Mouse (Mus musculus): ENCODE measurements around the gene Irx3. TPM values are rescaled to one million over a fixed set of nuclear protein-coding genes. Genes with fewer than 3 reads are reported as not detected.
A peak's percentile ranks its signal among the peaks of the same experiment; 100 is the strongest.

Gene Irx3
- 35.0 and 46.7 TPM in 2 replicates for polyA plus RNA-seq (2016; fragmentation: Nextera tagmentation; extraction: Ambion mirVana)

GRCm38 (mm10) chr8:91801839-91802238 lies at the start of gene Irx3:
TSS of gene Irx3 (minus strand) at chr8:91802067.
- peak within 1 kb of the TSS; percentile 83 for H3K4me2 ChIP-seq (replicated peaks)
- peak within 1 kb of the TSS; percentile 97 for H3K27ac ChIP-seq
- 0% methylated on average over 33 of the region's 33 CpGs for WGBS
- H3K36me3 ChIP-seq: no peaks in the 10 kb centered on the region
- H3K4me1 ChIP-seq: peaks cover 59% of the 10 kb centered on the region
- peaks cover 65% of the 10 kb centered on the region for H3K27me3 ChIP-seq
- H3K4me3 ChIP-seq: peak within 1 kb of the TSS; percentile 70
- ATAC-seq (ENCODE audit: insufficient number of reproducible peaks, insufficient read depth, low FRiP score, low TSS enrichment): peak; percentile 59; the same call in 1 of the 2 replicates
- H3K9ac ChIP-seq: peak within 1 kb of the TSS; percentile 86
- H3K9me3 ChIP-seq: no peaks in the 10 kb centered on the region

DNA sequence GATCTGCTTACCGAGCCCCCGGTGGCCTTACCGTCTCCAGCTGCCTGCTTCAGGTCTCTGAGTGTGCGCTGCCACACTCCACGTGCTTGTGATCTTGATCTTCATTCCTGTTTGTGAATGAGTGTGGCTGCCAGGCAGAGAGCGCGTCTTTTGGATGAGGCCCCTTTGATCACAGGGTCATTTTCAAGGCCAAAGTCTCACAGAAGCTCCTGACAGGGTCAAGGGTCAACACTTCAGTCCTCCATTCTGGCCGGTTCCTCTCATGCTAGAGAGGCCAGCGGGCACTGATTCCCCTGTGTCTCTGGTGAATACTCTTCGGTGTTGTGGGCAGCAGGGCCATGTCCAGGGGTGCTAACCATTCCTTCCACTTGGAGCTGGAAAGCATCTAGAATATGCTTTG lies 49.5 kb upstream of the Irx3 start:
- H3K27ac ChIP-seq: no peak overlapping the region
- H3K27me3 ChIP-seq: peaks cover 27% of the 10 kb centered on the region; the same call in 1 of the 2 replicates
- WGBS: 65% methylated on average over 10 of the region's 10 CpGs
- no peaks in the 10 kb centered on the region for H3K36me3 ChIP-seq
- H3K4me1 ChIP-seq: no peaks in the 10 kb centered on the region
- ATAC-seq (ENCODE audit: insufficient number of reproducible peaks, insufficient read depth, low FRiP score, low TSS enrichment): no peak
- no peak overlapping the region for H3K9ac ChIP-seq
- H3K4me2 ChIP-seq (replicated peaks): no peak overlapping the region
- H3K4me3 ChIP-seq: no peak overlapping the region
- H3K9me3 ChIP-seq: no peaks in the 10 kb centered on the region

GRCm38 (mm10) chr8:91849984-91850383 lies 48.1 kb upstream of the Irx3 start:
- Histone ChIP-seq H3K27me3 (peaks cover 17% of the 10 kb centered on the region; the same call in 1 of the 2 replicates), H3K9me3 (no peaks in the 10 kb centered on the region)

GRCm38 (mm10) chr8:91849529-91849928 lies 47.7 kb upstream of the Irx3 start:
- Histone ChIP-seq H3K9ac (no peak overlapping the region), H3K4me2 (replicated peaks) (no peak overlapping the region), H3K36me3 (no peaks in the 10 kb centered on the region), H3K4me1 (no peaks in the 10 kb centered on the region), H3K27me3 (peaks cover 16% of the 10 kb centered on the region; the same call in 1 of the 2 replicates), H3K9me3 (no peaks in the 10 kb centered on the region), H3K27ac (no peak overlapping the region), H3K4me3 (no peak overlapping the region)
- WGBS: 66% methylated on average over 8 of the region's 8 CpGs
- ATAC-seq (ENCODE audit: insufficient number of reproducible peaks, insufficient read depth, low FRiP score, low TSS enrichment): no peak

More at GRCm38 (mm10) chr8:91849984-91850383, 48.1 kb upstream of the Irx3 start:
- Histone ChIP-seq H3K4me3 (no peak overlapping the region), H3K27ac (no peak overlapping the region), H3K4me2 (replicated peaks) (no peak overlapping the region), H3K36me3 (no peaks in the 10 kb centered on the region), H3K9ac (no peak overlapping the region), H3K4me1 (no peaks in the 10 kb centered on the region)
- WGBS: 85% methylated on average over 6 of the region's 6 CpGs
- ATAC-seq (ENCODE audit: insufficient number of reproducible peaks, insufficient read depth, low FRiP score, low TSS enrichment): no peak

DNA sequence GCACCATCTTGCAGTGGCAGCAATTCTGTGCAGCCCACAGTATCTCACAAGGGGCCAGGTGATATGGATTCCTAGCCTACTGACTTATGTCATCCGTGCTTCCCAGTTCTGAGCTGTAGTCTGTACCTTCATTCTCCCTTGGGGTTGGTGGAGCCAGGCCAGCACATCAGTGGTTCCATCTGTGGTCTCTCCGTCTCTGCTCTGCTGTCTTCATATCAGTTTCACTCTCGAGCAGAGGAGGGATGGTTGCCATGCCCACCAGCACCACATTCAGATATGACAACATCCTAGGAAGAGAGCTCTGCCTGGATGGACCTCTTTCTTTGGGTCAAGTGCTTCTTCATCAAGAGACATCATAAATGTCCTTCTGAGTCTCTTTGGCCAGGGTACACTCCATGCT lies 43.8 kb upstream of the Irx3 start:
- Histone ChIP-seq H3K27me3 (peaks cover 3% of the 10 kb centered on the region; the same call in 1 of the 2 replicates), H3K27ac (no peak overlapping the region), H3K36me3 (no peaks in the 10 kb centered on the region), H3K9me3 (no peaks in the 10 kb centered on the region), H3K4me3 (no peak overlapping the region), H3K4me1 (no peaks in the 10 kb centered on the region), H3K9ac (no peak overlapping the region), H3K4me2 (replicated peaks) (no peak overlapping the region)
- 70% methylated on average over 3 of the region's 3 CpGs for WGBS
- no peak for ATAC-seq (ENCODE audit: insufficient number of reproducible peaks, insufficient read depth, low FRiP score, low TSS enrichment)

DNA sequence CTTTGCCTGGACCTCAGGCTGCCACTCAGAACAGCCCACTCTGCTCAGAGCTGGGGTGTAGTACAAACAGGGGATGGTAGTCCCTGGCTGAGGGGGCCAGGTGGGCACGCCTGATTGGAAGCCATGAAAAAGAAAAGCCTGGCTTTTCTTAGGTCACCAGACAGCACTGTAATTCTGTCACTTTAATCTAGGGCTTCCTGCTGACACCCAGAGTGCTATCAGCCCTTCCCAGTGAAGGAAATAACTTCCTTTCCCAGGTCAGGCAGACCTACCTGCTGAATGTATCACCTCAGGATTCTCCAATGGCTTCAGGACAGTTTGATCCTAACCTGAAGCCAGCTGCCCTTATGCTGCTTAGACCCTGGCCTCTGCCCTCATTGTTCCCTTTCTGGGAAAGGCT lies 35.3 kb upstream of the Irx3 start:
- Histone ChIP-seq H3K36me3 (no peaks in the 10 kb centered on the region), H3K9me3 (no peaks in the 10 kb centered on the region), H3K4me3 (no peak overlapping the region), H3K27ac (no peak overlapping the region), H3K9ac (no peak overlapping the region), H3K4me2 (replicated peaks) (no peak overlapping the region), H3K27me3 (0 out of 2 replicates have a peak, but pooled peaks cover 4% of the 10 kb centered on the region), H3K4me1 (no peaks in the 10 kb centered on the region)
- WGBS: 53% methylated on average over 1 of the region's 1 CpGs
- ATAC-seq (ENCODE audit: insufficient number of reproducible peaks, insufficient read depth, low FRiP score, low TSS enrichment): no peak

- no peak for ATAC-seq (ENCODE audit: insufficient number of reproducible peaks, insufficient read depth, low FRiP score, low TSS enrichment)
- no peak overlapping the region for H3K27ac ChIP-seq
- H3K4me1 ChIP-seq: no peaks in the 10 kb centered on the region
- 52% methylated on average over 9 of the region's 9 CpGs for WGBS
- H3K4me3 ChIP-seq: no peak overlapping the region
- no peaks in the 10 kb centered on the region for H3K9me3 ChIP-seq
- H3K36me3 ChIP-seq: no peaks in the 10 kb centered on the region
- H3K9ac ChIP-seq: no peak overlapping the region
- H3K27me3 ChIP-seq: 0 out of 2 replicates have a peak, but pooled peaks cover 6% of the 10 kb centered on the region
- H3K4me2 ChIP-seq (replicated peaks): no peak overlapping the region
Measured at GRCm38 (mm10) chr8:91836685-91837084, 34.8 kb upstream of the Irx3 start.

DNA sequence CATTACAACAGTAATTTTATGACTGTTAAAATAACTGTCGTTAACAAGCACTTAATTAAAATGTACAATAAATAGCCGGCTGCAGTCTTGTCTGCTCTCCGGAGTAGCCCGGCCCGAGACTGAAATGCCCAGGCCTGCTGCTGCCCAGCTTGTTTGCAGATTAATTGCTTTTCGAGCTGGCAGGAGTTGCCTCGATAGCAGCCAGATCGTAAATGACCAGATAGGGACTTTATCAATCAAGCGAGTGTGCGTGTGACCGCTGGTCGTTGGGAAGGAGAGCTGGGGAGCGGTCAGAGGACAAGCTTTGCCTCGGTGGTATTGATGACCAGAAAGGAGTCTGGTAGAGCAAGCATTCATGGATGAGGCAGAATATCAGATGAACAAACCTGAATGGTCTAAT lies 25.8 kb upstream of the Irx3 start:
- H3K27me3 ChIP-seq: peaks cover 14% of the 10 kb centered on the region; the same call in 1 of the 2 replicates

DNA sequence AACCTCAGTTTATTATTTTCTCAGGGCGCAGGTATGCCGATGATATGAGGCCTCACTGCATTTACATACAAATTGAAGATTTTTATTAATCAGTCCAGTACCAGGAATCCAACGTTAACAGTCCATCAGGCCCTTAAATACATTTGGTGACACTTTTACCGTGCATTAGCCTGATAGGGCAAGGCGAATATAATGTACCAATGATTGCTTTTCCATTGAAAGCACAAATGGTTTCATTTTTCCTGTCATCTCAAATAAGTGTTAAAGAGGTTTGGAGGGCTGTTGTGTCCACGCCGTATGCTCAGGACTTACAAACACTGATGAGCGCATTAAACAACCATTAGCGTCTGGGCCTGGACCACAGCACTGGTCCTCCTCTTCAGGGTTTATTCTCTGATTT lies 25.3 kb upstream of the Irx3 start:
- no peak overlapping the region for H3K27ac ChIP-seq
- ATAC-seq (ENCODE audit: insufficient number of reproducible peaks, insufficient read depth, low FRiP score, low TSS enrichment): no peak
- peaks cover 14% of the 10 kb centered on the region; the same call in 1 of the 2 replicates for H3K27me3 ChIP-seq
- H3K36me3 ChIP-seq: no peaks in the 10 kb centered on the region
- WGBS: 64% methylated on average over 9 of the region's 9 CpGs
- H3K4me3 ChIP-seq: no peak overlapping the region
- H3K9ac ChIP-seq: no peak overlapping the region
- H3K4me1 ChIP-seq: no peaks in the 10 kb centered on the region
- no peaks in the 10 kb centered on the region for H3K9me3 ChIP-seq
- H3K4me2 ChIP-seq (replicated peaks): no peak overlapping the region

More for the DNA sequence above, 25.8 kb upstream of the Irx3 start:
- WGBS: 82% methylated on average over 14 of the region's 14 CpGs
- ATAC-seq (ENCODE audit: insufficient number of reproducible peaks, insufficient read depth, low FRiP score, low TSS enrichment): no peak
- Histone ChIP-seq H3K9ac (no peak overlapping the region), H3K4me3 (no peak overlapping the region), H3K9me3 (no peaks in the 10 kb centered on the region), H3K4me1 (no peaks in the 10 kb centered on the region), H3K27ac (no peak overlapping the region), H3K4me2 (replicated peaks) (no peak overlapping the region), H3K36me3 (no peaks in the 10 kb centered on the region)

GRCm38 (mm10) chr8:91823357-91823756 lies 21.5 kb upstream of the Irx3 start:
- no peak overlapping the region for H3K4me2 ChIP-seq (replicated peaks)

GRCm38 (mm10) chr8:91822746-91823145 lies 20.9 kb upstream of the Irx3 start:
- ATAC-seq (ENCODE audit: insufficient number of reproducible peaks, insufficient read depth, low FRiP score, low TSS enrichment): no peak
- peaks cover 9% of the 10 kb centered on the region; the same call in 1 of the 2 replicates for H3K27me3 ChIP-seq
- 28% methylated on average over 4 of the region's 4 CpGs for WGBS

More at GRCm38 (mm10) chr8:91823357-91823756, 21.5 kb upstream of the Irx3 start:
- Histone ChIP-seq H3K27ac (no peak overlapping the region), H3K9ac (no peak overlapping the region), H3K4me3 (no peak overlapping the region), H3K4me1 (0 out of 2 replicates have a peak, but pooled peaks cover 3% of the 10 kb centered on the region), H3K27me3 (peaks cover 9% of the 10 kb centered on the region; the same call in 1 of the 2 replicates), H3K9me3 (no peaks in the 10 kb centered on the region), H3K36me3 (no peaks in the 10 kb centered on the region)
- 90% methylated on average over 11 of the region's 11 CpGs for WGBS
- no peak for ATAC-seq (ENCODE audit: insufficient number of reproducible peaks, insufficient read depth, low FRiP score, low TSS enrichment)

DNA sequence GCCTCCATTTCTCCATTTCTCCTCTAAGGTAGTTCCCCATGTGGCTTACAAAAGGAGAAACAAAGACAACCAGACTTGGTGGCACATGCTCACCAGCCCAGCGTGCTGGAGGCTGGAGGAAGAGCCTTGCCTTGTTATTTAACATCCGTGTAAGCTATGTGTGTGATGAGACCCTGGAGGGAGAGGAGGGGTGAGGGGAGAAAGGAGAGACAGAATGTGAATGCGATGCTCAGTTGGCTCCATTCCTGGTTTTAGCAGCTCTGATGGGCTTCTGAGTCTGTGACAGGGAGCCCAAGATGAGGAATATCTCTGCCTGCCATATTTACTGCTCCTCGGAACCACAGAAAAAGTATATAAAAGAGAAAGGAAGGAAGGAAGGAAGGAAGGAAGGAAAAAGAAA lies 20.1 kb upstream of the Irx3 start:
- H3K9ac ChIP-seq: no peak overlapping the region
- 0 out of 2 replicates have a peak, but pooled peaks cover 3% of the 10 kb centered on the region for H3K4me1 ChIP-seq
- no peak for ATAC-seq (ENCODE audit: insufficient number of reproducible peaks, insufficient read depth, low FRiP score, low TSS enrichment)
- H3K27ac ChIP-seq: no peak overlapping the region
- 36% methylated on average over 4 of the region's 4 CpGs for WGBS
- no peak overlapping the region for H3K4me3 ChIP-seq
- no peak overlapping the region for H3K4me2 ChIP-seq (replicated peaks)
- H3K9me3 ChIP-seq: no peaks in the 10 kb centered on the region
- peaks cover 9% of the 10 kb centered on the region; the same call in 1 of the 2 replicates for H3K27me3 ChIP-seq
- no peaks in the 10 kb centered on the region for H3K36me3 ChIP-seq

More at GRCm38 (mm10) chr8:91822746-91823145, 20.9 kb upstream of the Irx3 start:
- H3K9ac ChIP-seq: no peak overlapping the region
- no peaks in the 10 kb centered on the region for H3K9me3 ChIP-seq
- H3K36me3 ChIP-seq: no peaks in the 10 kb centered on the region
- H3K4me1 ChIP-seq: 0 out of 2 replicates have a peak, but pooled peaks cover 3% of the 10 kb centered on the region
- no peak overlapping the region for H3K4me2 ChIP-seq (replicated peaks)
- H3K27ac ChIP-seq: no peak overlapping the region
- H3K4me3 ChIP-seq: no peak overlapping the region

All from embryonic facial prominence, embryonic 12.5 days (tissue).